Mouse (Mus musculus): ENCODE data around the gene Mettl25.

Mettl25 gene

GRCm38 (mm10) chr10:105753831-105754605 lies 87.2 kb downstream of the Mettl25 start:
- DNase-seq (ENCODE audit: low spot score), result no peak

- no peak for DNase-seq (ENCODE audit: low spot score)
Measured at GRCm38 (mm10) chr10:105746019-105746418, 95.2 kb downstream of the Mettl25 start.

- DNase-seq (ENCODE audit: low spot score), result no peak
Measured at GRCm38 (mm10) chr10:105741736-105742135, 99.4 kb downstream of the Mettl25 start.

- no peak for DNase-seq (ENCODE audit: low spot score)
Measured at GRCm38 (mm10) chr10:105738942-105739341, 102.2 kb downstream of the Mettl25 start.

- no peak for DNase-seq (ENCODE audit: low spot score)
Measured at GRCm38 (mm10) chr10:105727798-105728197, 113.4 kb downstream of the Mettl25 start.

GRCm38 (mm10) chr10:105727353-105727752 lies 113.8 kb downstream of the Mettl25 start:
- no peak for DNase-seq (ENCODE audit: low spot score)

GRCm38 (mm10) chr10:105714844-105715243 lies 126.3 kb downstream of the Mettl25 start:
- DNase-seq (ENCODE audit: low spot score), result peak; percentile 68

- DNase-seq (ENCODE audit: low spot score), result no peak
Measured at GRCm38 (mm10) chr10:105714366-105714765, 126.8 kb downstream of the Mettl25 start.

GRCm38 (mm10) chr10:105713222-105713621 lies 128.0 kb downstream of the Mettl25 start:
- no peak for DNase-seq (ENCODE audit: low spot score)

All from MN1 (cell line).